Mouse (Mus musculus) heart, postnatal 4 days (tissue): ENCODE measurements at regions not wholly inside any gene's neighbourhood (a gene's known extent, or its start where the extent isn't known, plus 50 kb on each side); places are given as distances from the start of the nearest gene placed in this dataset.
"Not testable (repeated sequence)": the region's sequence is repeated elsewhere in the genome, so short reads cannot be mapped to it uniquely, and the experiment has no call there.

Experiments
- DNase-seq: peaks from one replicate; pipeline ENCODE4 v3.0.0; 2021

DNA sequence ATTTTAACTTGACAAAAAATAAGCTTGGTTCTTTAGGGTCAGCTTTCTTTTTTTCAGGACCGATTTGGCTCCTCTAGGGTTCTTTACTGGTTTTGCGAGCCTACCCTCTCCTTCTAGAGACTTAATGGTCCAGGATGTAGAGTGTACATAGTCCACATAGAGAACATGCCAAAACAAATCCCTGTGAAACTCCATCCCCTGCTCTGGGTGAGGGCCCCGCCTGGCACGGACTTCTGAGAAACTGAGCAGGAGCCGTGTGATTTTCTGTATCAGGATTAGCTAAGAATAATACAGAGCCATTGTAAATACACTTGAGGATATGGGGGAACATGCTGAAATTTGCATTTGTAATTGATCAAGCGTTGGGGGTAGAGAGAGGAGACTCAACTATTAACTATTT lies 118.2 kb upstream of the Teddm2 start:
- no peak for DNase-seq

DNA sequence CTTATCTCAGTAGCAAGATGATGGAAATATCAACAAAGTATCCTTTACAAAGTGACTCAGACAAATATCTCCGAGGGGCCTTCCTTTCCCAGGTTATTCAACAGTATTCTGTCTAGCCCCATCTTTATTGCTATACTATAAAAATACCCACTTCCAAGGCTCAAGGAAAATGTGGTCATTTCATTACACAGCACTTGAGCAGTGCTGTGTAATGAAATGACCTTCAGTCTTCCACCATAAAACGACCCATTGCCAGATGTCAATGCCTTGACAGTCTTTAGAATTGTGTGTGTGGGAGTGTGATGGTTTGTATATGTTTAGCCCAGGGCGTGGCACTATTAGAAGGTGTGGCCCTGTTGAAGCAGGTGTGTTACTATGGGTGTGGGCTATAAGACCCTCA lies 124.3 kb upstream of the Teddm2 start:
- DNase-seq = no peak

DNA sequence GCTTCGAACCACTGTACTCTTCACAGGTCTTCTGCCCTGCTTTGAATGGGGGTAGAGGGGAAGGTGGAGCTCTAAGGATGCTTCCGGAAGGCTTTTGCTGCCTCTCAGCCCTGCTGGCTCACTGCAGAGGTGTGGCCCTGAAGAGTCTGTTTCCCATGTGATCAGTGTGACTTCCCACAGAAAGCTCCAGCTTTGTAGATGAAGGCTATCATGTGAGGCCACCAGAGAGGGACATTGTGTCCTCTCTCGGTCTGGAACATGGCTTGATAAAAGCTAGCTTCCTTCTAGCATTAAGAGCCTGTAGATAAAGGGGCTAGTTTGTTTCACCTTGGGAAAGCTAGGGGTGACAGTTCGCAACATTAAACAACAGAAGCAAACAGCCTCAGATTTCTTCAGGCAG lies 127.3 kb upstream of the Teddm2 start:
- no peak for DNase-seq

DNA sequence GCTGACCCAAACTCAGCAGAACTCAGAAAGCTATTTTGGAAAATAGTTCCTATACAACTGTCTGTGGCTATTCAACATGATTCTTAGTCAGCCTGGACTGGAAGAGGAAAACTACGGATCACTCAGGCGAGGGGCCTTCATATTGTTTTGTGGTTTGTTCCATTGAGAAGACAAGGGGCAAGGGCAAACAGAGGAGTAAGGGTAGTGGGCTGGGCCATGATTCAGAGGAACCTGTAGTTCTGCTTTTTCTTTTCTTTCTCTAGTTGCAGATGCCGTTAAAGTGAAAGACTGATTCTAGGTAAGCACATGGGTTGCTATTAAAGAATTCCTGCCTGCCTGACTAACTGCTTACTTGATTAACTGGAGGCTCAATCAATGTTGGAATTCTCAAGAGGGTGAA lies 129.8 kb upstream of the Teddm2 start:
- no peak for DNase-seq

DNA sequence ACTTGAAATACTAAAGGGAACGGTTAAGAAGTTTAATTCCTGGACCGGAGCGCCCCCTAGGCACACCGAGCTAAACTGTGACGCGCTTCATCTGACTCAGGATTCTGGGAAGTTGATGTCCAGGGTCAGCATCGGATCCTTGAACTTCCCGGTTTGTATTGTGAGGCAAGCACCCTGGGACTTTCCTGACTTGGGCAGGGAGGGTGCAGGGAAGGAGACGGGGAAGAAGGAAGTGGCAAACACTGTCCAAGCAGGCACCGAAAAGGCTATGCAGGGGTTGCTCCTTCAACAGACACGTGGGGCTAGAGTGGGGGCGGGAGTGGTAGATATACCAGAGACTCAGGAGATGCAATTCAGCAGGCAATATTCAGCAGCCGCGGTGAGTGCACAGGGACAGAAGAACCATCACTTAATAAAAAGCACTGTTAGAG lies 132.7 kb upstream of the Teddm2 start:
- DNase-seq = peak; percentile 87

DNA sequence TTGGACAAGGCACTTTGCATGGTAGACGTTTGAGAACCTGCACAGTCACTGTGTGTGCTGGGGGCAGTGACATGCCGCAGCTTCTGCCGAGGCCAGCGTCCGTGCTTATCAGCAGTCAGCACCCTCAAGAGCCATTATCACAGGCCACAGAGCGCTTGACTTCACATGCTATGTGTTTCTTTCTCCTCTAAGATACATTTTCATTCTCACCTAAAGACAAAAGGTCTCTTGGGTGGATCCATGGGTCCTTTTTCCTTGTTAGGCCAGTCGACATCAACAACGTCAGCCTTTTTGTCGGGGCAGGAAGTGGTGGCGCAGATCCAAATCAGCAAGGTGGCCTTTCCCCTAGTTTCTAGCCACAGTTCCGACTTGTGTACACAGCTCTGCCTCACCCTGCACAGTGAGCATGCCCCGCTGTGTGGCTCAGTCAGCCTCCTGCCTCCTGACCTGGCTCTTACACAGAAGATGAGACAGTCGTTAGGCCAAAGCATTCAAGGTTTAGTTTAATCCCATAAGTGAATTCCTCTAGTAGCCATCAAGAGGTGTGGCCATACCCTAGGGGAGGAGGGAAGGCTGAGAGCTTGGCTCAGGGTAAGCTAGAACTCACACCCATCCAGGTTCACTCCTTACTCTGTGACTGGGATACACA lies 134.1 kb upstream of the Teddm2 start:
- peak; percentile 78 for DNase-seq

DNA sequence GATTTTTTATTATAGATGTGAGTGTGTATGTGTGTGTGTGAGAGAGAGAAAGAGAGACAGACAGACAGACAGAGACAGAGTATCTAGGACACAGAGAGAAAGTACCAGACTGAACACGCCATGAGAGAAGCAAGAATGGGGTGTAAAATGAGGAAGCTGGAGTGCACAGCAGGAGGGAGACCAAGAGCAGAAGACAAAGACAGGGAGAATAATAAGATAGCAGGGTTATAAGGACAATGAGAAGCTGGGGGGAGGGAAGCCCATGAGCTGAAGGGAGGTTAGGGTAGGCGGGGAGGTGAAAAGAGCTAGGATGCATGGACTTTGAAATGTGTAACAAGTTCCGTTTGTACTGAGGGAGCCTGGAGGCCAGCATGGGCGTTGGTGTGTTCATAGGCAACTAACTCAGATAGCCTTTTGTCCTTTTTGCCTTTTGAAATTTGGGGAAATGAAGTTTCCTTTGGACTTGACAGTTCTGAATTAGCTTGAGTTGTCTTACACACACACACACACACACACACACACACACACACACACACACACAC lies 136.8 kb upstream of the Teddm2 start:
- no peak for DNase-seq

DNA sequence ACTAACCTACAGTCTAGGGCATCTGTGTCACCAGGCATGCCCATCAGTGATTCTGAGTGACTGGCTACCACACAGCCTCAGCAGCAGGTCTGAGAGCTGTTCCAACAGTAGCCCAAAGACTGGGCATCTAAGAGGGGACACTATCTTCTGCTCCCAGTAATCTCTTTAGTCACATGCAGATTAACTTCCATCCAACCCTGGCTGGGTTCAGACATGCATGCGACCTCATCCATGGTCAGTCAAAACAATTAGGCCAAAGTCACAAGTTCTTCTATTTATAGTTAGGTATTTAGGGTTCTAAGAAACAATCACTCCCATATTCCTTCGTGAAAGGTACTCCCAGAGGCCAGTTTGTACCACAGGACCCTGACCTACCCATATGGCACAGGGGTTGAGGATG lies 138.2 kb upstream of the Teddm2 start:
- DNase-seq = no peak

DNA sequence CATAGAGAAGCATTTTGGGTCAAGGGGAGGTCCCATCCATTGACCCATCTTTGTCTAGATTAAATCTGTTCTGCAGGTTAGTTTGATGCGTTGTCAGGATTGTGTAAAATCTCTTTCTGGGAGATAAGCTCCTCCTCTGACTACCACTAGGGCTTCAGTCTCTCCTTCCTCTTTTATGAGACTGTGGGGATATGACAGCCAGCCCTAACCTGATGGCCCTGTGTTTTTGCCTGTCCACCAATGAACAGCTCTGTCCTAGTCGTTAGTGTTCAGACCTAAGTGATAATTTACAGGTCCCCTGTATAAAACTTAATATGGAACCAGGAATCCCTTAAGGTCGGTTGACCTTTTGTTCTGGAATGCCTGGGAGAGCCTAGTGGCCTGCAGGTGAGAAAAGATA lies 140.9 kb upstream of the Teddm2 start:
- no peak for DNase-seq

DNA sequence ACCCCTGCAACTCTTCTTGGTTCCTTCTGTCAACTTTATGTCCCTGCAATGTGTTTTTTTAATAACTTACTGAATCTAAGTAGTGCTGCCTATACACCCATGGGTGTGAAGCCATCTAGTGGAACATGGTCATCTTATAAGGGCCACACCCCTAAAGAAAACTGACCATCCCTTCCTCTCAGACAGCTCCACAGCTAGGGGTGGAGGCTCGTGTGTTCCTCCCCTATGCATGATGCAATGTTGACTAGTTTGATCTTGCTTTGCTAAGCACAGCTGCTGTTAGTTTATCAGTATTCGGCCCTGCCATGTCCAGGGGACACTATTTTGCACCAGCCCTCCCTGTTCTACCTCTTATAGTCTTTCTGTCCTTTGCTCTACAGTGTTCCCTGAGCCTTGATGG lies 142.9 kb upstream of the Teddm2 start:
- DNase-seq = no peak

DNA sequence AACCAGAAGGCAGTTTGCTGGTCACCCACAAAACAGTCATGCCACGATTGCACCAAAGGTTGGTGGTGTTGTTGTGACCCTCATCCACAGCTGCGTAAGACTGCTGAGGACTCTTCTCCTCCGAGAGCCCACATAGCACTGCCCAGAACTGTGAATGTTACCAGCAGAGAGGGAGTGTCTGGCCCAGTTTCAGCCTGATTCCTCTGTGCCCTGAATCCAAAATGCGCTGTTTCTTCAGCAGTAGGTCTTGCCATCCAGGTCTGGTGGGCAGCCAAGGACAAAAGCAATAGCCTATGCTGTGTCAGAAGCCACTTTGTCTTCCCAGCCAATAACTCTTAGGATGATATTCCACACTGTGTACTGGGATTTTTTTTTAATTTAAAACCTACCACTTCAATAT lies 144.7 kb upstream of the Teddm2 start:
- no peak for DNase-seq

DNA sequence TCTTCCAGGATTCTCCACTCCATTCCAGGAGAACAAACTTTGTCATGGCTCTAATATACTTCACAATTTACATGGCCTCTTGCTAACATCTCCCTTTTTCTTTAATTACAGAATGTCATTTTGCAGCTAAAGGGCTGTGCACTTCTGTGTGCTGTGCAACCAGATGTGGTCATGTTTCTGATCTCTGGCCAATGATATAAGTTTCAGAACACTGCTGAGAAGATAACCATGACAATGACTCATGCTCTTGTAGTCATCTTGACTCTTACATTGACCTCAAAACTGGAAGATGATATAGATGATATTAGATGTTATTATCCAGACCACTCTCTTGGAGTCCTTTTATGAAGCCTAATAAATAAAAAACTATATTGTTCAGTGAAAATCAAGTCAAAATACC lies 145.9 kb upstream of the Teddm2 start:
- DNase-seq = no peak

DNA sequence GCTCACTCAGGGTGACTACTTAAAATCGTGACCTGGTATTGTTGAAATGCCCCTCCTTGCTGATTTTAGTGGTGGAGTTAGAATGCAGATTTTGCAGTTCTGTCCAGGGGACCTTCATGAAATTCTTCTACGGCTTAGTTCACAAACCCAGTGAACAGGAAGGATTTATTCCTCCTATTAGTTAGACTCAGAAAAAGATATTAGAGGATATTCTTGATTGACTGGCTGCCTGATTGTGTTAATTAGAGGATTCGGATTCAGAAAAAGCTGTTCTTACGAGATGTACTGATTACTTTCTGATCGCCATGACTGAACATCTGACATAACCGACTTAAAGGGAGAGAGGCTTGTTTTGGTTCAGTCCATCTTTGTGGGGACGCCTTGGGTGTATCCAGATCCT lies 147.3 kb upstream of the Zfp648 start:
- DNase-seq = no peak

DNA sequence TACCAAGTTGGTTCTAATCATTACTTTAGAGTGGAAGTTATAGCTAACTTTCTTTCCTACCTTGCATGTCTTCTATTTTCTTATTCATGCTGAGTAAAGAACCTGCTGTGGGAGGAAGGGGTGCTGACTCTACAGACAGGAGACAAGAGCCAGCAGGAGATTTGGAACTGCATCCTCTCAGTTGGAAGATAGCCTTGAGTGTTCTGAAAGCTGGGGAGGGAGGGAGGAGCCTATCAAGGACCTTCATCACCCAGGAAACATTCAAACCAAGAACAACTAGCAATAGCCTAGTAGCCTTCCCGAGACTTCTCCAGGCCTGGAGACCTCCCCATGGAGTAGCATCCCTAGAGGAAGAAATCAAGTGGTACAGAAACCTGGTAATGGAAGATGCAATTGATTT lies 146.1 kb upstream of the Zfp648 start:
- no peak for DNase-seq

DNA sequence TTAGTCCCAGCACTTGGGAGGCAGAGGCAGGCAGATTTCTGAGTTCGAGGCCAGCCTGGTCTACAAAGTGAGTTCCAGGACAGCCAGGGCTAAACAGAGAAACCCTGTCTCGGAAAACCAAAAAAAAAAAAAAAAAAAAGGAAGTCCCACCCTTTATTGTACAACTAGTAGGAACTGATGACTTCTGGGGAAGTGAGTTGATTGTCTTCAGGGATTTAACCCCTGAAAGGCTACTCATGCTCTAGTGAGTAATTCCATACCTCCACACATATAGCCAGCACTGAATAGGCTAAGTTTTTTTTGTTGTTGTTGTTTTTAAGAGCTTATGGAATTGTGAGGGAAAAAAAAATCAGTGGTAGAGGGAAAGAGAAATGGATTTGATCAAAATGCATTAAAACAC lies 139.6 kb upstream of the Zfp648 start:
- DNase-seq = not testable (repeated sequence)

DNA sequence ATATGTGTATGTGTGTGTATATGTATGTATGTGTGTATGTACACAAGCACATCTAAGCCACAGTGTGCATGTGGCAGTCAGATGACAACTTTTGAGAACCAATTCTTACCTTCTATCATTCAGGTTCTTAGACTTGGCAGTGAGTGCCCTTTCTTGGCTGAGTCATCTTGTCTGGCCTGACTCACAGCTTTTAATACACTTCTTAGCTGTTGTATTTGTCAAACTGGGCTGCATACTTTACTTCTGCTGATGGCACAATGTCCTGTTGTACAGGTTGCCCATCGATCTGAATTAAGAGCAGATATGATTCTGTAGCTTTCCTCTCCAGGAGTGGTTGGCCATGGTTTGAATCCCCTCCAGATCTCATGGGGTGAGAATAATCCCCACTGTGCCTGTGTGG lies 139.1 kb upstream of the Zfp648 start:
- no peak for DNase-seq

DNA sequence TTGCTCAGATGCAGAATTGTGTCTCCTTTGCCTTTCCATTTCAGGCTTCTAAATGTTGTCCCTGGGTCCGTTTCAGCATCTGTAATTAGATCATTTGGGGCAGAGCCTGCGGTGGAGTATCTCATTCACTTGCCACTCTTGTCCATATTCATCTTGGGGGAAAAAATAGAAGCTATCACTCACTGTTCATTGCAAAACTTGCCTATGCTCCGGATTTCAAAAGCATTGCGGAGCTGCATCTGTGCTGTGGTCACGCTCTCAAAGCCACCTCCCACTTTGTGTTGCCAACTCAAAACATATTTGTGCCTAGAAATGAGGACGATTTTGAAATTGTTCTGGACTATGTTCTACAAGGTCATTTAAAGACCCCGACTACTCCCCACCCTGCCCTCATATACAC lies 138.3 kb upstream of the Zfp648 start:
- no peak for DNase-seq

DNA sequence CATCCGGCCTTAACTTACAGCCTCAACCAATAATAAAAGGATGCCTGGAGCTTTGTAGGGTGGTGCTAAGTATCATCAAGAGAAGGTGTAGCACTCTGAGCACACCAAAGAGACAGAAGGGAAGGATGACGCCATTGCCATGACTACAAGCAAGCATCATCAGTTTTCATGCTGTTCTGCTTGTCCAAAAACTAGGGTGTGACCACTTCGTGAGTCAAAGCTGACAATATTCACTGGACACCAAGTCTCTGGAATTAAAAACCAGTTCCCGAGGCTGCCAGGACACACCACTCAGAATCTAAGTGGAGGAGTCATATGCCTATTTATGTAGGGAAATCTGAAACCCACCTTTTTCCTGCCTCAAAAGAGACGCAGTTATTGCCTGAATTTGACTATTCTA lies 136.4 kb upstream of the Zfp648 start:
- DNase-seq = no peak

DNA sequence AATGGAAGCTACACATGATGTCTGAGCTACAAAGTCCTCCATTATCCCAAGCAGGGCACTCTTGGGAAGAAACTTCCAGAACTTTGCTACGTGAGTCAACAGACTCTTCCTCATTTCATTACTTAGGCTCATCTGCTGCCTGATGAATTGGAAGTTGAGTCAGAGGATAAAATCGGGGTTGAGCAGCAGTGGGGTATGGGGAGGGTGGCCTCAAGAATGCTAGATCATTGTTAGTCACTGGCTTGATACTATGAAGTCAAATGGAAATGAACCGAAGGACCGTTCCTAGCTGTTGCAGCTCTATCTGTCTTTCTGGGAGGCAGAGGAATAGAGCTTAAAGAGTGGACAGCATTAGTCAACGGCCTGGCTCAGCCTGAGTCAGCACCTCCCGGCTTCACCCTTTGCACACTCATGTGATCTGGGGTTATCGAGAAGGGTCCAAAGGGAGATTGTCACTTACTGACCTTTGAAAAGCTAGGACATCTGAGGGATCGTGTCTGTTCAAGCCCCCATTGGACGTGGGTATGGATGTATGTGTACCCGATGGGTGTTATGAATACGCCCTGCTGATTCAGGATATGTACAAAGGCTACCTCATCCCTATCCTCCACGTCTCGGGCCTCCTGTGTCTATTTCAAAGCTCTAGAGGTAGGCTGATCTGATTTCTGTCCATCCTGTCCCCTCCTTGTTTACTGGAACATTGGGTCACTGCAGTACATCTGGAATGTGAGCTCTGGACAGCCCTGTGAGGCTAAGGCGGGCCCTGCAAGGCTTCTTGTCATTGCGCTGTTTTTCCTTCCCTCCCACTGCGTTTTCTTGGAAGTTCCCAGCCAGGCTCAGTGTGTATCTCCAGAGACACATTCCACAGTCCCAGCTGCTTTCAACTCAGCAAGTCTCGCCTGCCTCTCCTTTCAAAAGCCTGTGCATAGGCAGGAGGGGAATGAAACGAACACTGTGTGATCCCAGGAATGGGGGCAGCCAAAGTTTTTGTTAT lies 135.4 kb upstream of the Zfp648 start:
- DNase-seq = peak; percentile 45

DNA sequence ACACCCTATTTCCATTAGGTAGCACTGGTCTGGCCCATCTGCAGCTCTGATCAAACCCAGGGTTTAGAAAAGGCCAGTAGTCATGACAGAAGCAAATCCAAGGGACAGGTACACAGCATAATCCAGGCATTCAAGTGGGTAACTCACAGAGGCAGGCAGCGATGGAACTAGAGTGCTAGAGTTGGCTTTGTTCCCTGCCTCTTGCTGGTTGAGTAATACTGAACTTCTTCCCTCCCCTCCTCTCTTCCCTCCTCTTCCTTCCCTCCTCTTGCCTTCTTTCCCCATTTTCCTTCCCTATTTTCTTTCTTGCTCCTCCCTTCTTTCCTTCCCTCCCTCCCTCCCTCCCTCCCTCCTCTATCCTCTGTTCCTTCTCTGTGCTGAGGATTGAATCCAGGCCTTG lies 133.1 kb upstream of the Zfp648 start:
- no peak for DNase-seq

DNA sequence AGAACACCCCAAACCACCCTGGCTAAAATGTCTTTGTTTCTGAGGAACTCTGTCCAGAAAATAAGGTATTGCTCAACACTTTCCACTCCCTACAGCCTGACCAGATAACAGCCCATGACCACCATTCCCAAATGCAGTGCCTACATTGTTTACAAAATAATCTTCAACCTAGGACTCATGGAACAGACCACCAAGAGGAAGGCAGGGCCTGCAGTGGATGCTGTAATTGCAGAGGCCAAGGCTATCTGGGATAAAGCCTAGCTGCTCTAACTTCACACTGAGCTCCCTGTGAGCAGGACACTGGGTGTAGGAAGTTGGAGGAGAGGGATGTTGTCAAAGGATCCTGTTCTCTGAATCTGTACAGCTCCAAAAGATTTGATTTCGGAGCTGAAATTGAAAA lies 126.7 kb upstream of the Zfp648 start:
- DNase-seq = no peak

DNA sequence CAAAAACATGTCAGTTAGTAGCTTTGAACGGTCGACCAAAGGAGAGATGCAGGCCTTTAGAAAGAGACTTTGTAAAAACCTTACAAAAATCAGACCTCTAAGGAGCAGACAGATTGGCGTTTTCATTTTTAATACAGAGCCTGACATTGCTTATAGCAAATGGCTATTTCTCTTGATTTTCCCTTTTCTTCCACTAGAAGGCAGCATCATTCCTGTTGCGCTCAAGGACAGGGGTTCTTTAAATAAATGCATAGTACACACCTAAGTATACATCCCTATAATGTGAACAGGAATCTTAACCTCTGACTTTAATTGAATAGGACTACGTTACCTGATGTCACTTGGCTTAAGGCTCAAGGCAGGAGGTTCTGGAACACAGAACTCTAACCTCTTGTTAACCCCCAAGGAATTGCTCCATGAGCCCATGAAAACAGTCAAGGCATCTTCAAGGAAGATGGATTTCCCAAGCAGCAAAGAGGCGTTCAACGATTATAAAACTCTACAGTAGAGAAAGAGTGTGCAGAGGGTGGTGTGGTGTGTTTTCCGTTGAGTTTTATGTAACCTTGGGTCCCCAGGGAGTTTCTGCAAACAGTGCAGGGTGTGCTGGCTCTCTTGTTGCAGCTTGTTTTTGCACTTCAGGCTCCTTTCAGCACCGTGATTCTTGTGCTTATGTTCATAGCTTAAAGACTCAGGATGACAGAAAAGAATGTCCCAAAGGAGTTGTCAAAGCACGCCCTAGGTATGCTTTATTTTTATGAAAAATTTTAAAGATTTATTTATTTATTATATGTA lies 124.1 kb upstream of the Zfp648 start:
- DNase-seq = no peak
